Mouse (Mus musculus): ENCODE measurements around the gene Sdf4. TPM values are rescaled to one million over a fixed set of nuclear protein-coding genes. Genes with fewer than 3 reads are reported as not detected.

Sdf4 gene
- polyA plus RNA-seq, 1 experiment: 63.6 TPM

GRCm38 (mm10) chr4:155992906-155993547 is 355 bp downstream of the Sdf4 start:
- Histone ChIP-seq H3K4me3 (replicated peaks; ENCODE audit: extremely low read depth, low read depth, low read length) (peak overlapping the region; percentile 67), H3K4me1 (ENCODE audit: control insufficient read depth, insufficient read depth, low read length) (peaks cover 8% of the 10 kb centered on the region)
- WGBS: under 1% methylated on average over 70 of the region's 70 CpGs
- TF ChIP-seq POLR2A (IDR thresholded peaks at IDR 0.05; ENCODE audit: borderline replicate concordance, extremely low read depth, low read depth, low read length): peak; percentile 44; the same call in 1 of the 2 replicates
- no peak for TF ChIP-seq CTCF (IDR thresholded peaks at IDR 0.05; ENCODE audit: insufficient read depth, low read length)
- DNase-seq: peak; percentile 99

- TF ChIP-seq POLR2A (IDR thresholded peaks at IDR 0.05; ENCODE audit: borderline replicate concordance, extremely low read depth, low read depth, low read length): no peak
- no peak for TF ChIP-seq CTCF (IDR thresholded peaks at IDR 0.05; ENCODE audit: insufficient read depth, low read length)
- Histone ChIP-seq H3K4me1 (ENCODE audit: control insufficient read depth, insufficient read depth, low read length) (peaks cover 8% of the 10 kb centered on the region), H3K4me3 (replicated peaks; ENCODE audit: extremely low read depth, low read depth, low read length) (peak overlapping the region; percentile 67)
- no peak for DNase-seq
- 3% methylated on average over 15 of the region's 15 CpGs for WGBS
Measured at GRCm38 (mm10) chr4:155993606-155994005, 934 bp downstream of the Sdf4 start.

- Histone ChIP-seq H3K4me3 (replicated peaks; ENCODE audit: extremely low read depth, low read depth, low read length) (no peak overlapping the region), H3K4me1 (ENCODE audit: control insufficient read depth, insufficient read depth, low read length) (no peaks in the 10 kb centered on the region)
- DNase-seq: no peak
- WGBS: 94% methylated on average over 3 of the region's 3 CpGs
- TF ChIP-seq CTCF (IDR thresholded peaks at IDR 0.05; ENCODE audit: insufficient read depth, low read length): no peak
- TF ChIP-seq POLR2A (IDR thresholded peaks at IDR 0.05; ENCODE audit: borderline replicate concordance, extremely low read depth, low read depth, low read length): no peak
Measured at GRCm38 (mm10) chr4:156004109-156004508, 11.4 kb downstream of the Sdf4 start.

GRCm38 (mm10) chr4:156008369-156008768 is 15.7 kb downstream of the Sdf4 start:
- TF ChIP-seq POLR2A (IDR thresholded peaks at IDR 0.05; ENCODE audit: borderline replicate concordance, extremely low read depth, low read depth, low read length) (no peak), CTCF (IDR thresholded peaks at IDR 0.05; ENCODE audit: insufficient read depth, low read length) (no peak)
- 93% methylated on average over 4 of the region's 4 CpGs for WGBS
- DNase-seq: no peak
- Histone ChIP-seq H3K4me1 (ENCODE audit: control insufficient read depth, insufficient read depth, low read length) (no peaks in the 10 kb centered on the region), H3K4me3 (replicated peaks; ENCODE audit: extremely low read depth, low read depth, low read length) (no peak overlapping the region)

GRCm38 (mm10) chr4:156013637-156014036 is 21.0 kb downstream of the Sdf4 start, which contains the start of gene Tnfrsf4:
Gene Tnfrsf4, plus strand, starts transcription at chr4:156013843.
- Histone ChIP-seq H3K4me1 (ENCODE audit: control insufficient read depth, insufficient read depth, low read length) (no peaks in the 10 kb centered on the region), H3K4me3 (replicated peaks; ENCODE audit: extremely low read depth, low read depth, low read length) (no peak within 1 kb of the TSS)
- no peak for DNase-seq
- TF ChIP-seq POLR2A (IDR thresholded peaks at IDR 0.05; ENCODE audit: borderline replicate concordance, extremely low read depth, low read depth, low read length) (no peak), CTCF (IDR thresholded peaks at IDR 0.05; ENCODE audit: insufficient read depth, low read length) (no peak)
- WGBS: 58% methylated on average over 8 of the region's 8 CpGs

- WGBS: 85% methylated on average over 2 of the region's 2 CpGs
Measured at GRCm38 (mm10) chr4:156014436-156014835, 21.8 kb downstream of the Sdf4 start.

GRCm38 (mm10) chr4:156019771-156020170 is 27.1 kb downstream of the Sdf4 start:
- Histone ChIP-seq H3K4me3 (replicated peaks; ENCODE audit: extremely low read depth, low read depth, low read length) (no peak overlapping the region), H3K4me1 (ENCODE audit: control insufficient read depth, insufficient read depth, low read length) (no peaks in the 10 kb centered on the region)
- WGBS: 87% methylated on average over 12 of the region's 12 CpGs
- DNase-seq: no peak
- TF ChIP-seq CTCF (IDR thresholded peaks at IDR 0.05; ENCODE audit: insufficient read depth, low read length): no peak
- TF ChIP-seq POLR2A (IDR thresholded peaks at IDR 0.05; ENCODE audit: borderline replicate concordance, extremely low read depth, low read depth, low read length): no peak

More at GRCm38 (mm10) chr4:156014436-156014835, 21.8 kb downstream of the Sdf4 start:
- no peak for TF ChIP-seq POLR2A (IDR thresholded peaks at IDR 0.05; ENCODE audit: borderline replicate concordance, extremely low read depth, low read depth, low read length)
- TF ChIP-seq CTCF (IDR thresholded peaks at IDR 0.05; ENCODE audit: insufficient read depth, low read length): no peak
- no peak overlapping the region for H3K4me3 ChIP-seq (replicated peaks; ENCODE audit: extremely low read depth, low read depth, low read length)
- H3K4me1 ChIP-seq (ENCODE audit: control insufficient read depth, insufficient read depth, low read length): no peaks in the 10 kb centered on the region
- DNase-seq: no peak

- no peak overlapping the region for H3K4me3 ChIP-seq (replicated peaks; ENCODE audit: extremely low read depth, low read depth, low read length)
- H3K4me1 ChIP-seq (ENCODE audit: control insufficient read depth, insufficient read depth, low read length): peaks cover 5% of the 10 kb centered on the region
- no peak for DNase-seq
- TF ChIP-seq CTCF (IDR thresholded peaks at IDR 0.05; ENCODE audit: insufficient read depth, low read length) (no peak), POLR2A (IDR thresholded peaks at IDR 0.05; ENCODE audit: borderline replicate concordance, extremely low read depth, low read depth, low read length) (no peak)
- 58% methylated on average over 3 of the region's 3 CpGs for WGBS
Measured at GRCm38 (mm10) chr4:156021381-156021780, 28.7 kb downstream of the Sdf4 start.

GRCm38 (mm10) chr4:156021942-156022419 is 29.3 kb downstream of the Sdf4 start:
- DNase-seq: no peak
- Histone ChIP-seq H3K4me3 (replicated peaks; ENCODE audit: extremely low read depth, low read depth, low read length) (no peak overlapping the region), H3K4me1 (ENCODE audit: control insufficient read depth, insufficient read depth, low read length) (peaks cover 6% of the 10 kb centered on the region)
- no peak for TF ChIP-seq CTCF (IDR thresholded peaks at IDR 0.05; ENCODE audit: insufficient read depth, low read length)
- no peak for TF ChIP-seq POLR2A (IDR thresholded peaks at IDR 0.05; ENCODE audit: borderline replicate concordance, extremely low read depth, low read depth, low read length)
- WGBS: 48% methylated on average over 9 of the region's 9 CpGs

GRCm38 (mm10) chr4:156023520-156023919 is 30.8 kb downstream of the Sdf4 start:
- whole genome bisulfite sequencing: 79% methylated on average over 9 of the region's 9 CpGs
- Histone ChIP-seq H3K4me1 (ENCODE audit: control insufficient read depth, insufficient read depth, low read length) (peaks cover 6% of the 10 kb centered on the region), H3K4me3 (replicated peaks; ENCODE audit: extremely low read depth, low read depth, low read length) (no peak overlapping the region)
- no peak for TF ChIP-seq POLR2A (IDR thresholded peaks at IDR 0.05; ENCODE audit: borderline replicate concordance, extremely low read depth, low read depth, low read length)
- no peak for TF ChIP-seq CTCF (IDR thresholded peaks at IDR 0.05; ENCODE audit: insufficient read depth, low read length)
- no peak for DNase-seq

Measured in lung, adult 2 months (tissue).